Mouse (Mus musculus) liver, embryonic 14.5 days (tissue): ENCODE results near the gene Ppia. TPM values are rescaled to one million over a fixed set of nuclear protein-coding genes. Genes with fewer than 3 reads are reported as not detected.
"Not testable (repeated sequence)": the region's sequence is repeated elsewhere in the genome, so short reads cannot be mapped to it uniquely, and the experiment has no call there.

Experiments
- ATAC-seq: fragments of 200-750 bp; cut with Nextera tagmentation; 2 replicates; pipeline ENCODE4 v1.8.0; 2017; ENCODE audit warnings: moderate number of reproducible peaks, mild to moderate bottlenecking, moderate library complexity; ENCODE audit not compliant: insufficient read depth
- DNase-seq, 3 experiments: peaks; one replicate each; pipeline ENCODE4 v3.0.0-alpha.2; 2012 to 2013; ENCODE audit warnings: low read depth in 3 of 3, low spot score in 3 of 3
- H3K27ac ChIP-seq: fragments of 300-500 bp; sonication (generic); 2 replicates; pipeline ENCODE4 v1.5.1; 2014; ENCODE audit warnings: moderate library complexity, mild to moderate bottlenecking, control low read depth, inconsistent platforms
- H3K27me3 ChIP-seq: fragments of 300-500 bp; sonication (generic); 2 replicates; pipeline ENCODE4 v1.6.1; 2014; ENCODE audit warnings: mild to moderate bottlenecking, low read length, moderate library complexity; ENCODE audit not compliant: control insufficient read depth, insufficient read depth
- H3K36me3 ChIP-seq: fragments of 300-500 bp; sonication (generic); replicated peaks from 2 replicates; pipeline ENCODE4 v1.6.1; 2014; ENCODE audit warnings: low read depth; ENCODE audit not compliant: control insufficient read depth, insufficient read depth
- H3K4me1 ChIP-seq, 2 experiments: fragments of 200-500 bp in 1 of 2; fragments of 300-500 bp in 1 of 2; sonication (generic) in 1 of 2; replicated peaks; 2 replicates each; pipeline ENCODE4 v1.6.1; 2012 to 2014; ENCODE audit warnings: antibody characterized with exemption in 1 of 2, inconsistent platforms in 1 of 2, low read length in 1 of 2; ENCODE audit not compliant: control insufficient read depth in 2 of 2, insufficient read depth in 2 of 2
- H3K4me2 ChIP-seq: fragments of 300-500 bp; sonication (generic); 2 replicates; pipeline ENCODE4 v1.6.1; 2014; ENCODE audit warnings: low read depth, mild to moderate bottlenecking, control low read depth, moderate library complexity
- H3K4me3 ChIP-seq, 2 experiments: fragments of 200-500 bp in 1 of 2; fragments of 300-500 bp in 1 of 2; sonication (generic) in 1 of 2; 2 replicates each; pipeline ENCODE4 v1.5.1; 2012 to 2014; ENCODE audit warnings: low read depth in 2 of 2, low read length in 2 of 2, mild to moderate bottlenecking in 2 of 2, control low read depth in 1 of 2, inconsistent platforms in 1 of 2, moderate library complexity in 1 of 2; ENCODE audit not compliant: insufficient read depth in 1 of 2
- H3K9ac ChIP-seq: fragments of 300-500 bp; sonication (generic); replicated peaks from 2 replicates; pipeline ENCODE4 v1.6.1; 2014; ENCODE audit warnings: mild to moderate bottlenecking, control low read depth, moderate library complexity
- H3K9me3 ChIP-seq: fragments of 300-500 bp; sonication (generic); 2 replicates; pipeline ENCODE4 v1.6.1; 2016; ENCODE audit warnings: low read length, mixed read lengths; ENCODE audit not compliant: control insufficient read depth
- CTCF ChIP-seq: IDR thresholded peaks from 2 replicates; pipeline ENCODE4 v1.5.1; 2016; ENCODE audit warnings: antibody characterized with exemption, low read depth, control low read depth
- EP300 ChIP-seq: IDR thresholded peaks from 2 replicates; pipeline ENCODE4 v1.6.1; 2016; ENCODE audit warnings: antibody characterized with exemption, low read depth
- WGBS: fragments of 180-500 bp; shearing (Covaris S2); extraction: QIAGEN DNeasy Blood & Tissue Kit; methylation state at CpG from one replicate; pipeline ENCODE4 v1.1.7; 2014; ENCODE audit not compliant: insufficient replicate concordance; 5-methylcytosine and 5-hydroxymethylcytosine counted together
- polyA plus RNA-seq, 2 experiments: library from polyadenylated mRNA; depleted of rRNA in 1 of 2; stranded (reverse) in 1 of 2; unstranded in 1 of 2; fragments of >200 nt; fragmentation: Nextera tagmentation in 1 of 2; extraction: Ambion mirVana in 1 of 2; gene quantifications; 2 replicates each; pipeline versions ENCODE4 v1.2.1 to v1.2.3; 2012 to 2014

Gene Ppia
- polyA plus RNA-seq, 2 experiments = 1,780 to 3,291 TPM

- peaks cover 7 to 9% of the 10 kb centered on the region in 2 experiments for H3K4me1 ChIP-seq
- peaks cover 7% of the 10 kb centered on the region for H3K36me3 ChIP-seq
- no peaks in the 10 kb centered on the region for H3K9me3 ChIP-seq
- H3K4me3 ChIP-seq = peak overlapping the region in 1 of 2 experiments; percentile 58; a peak in 1 of 4 replicates
- peak overlapping the region; percentile 74 for H3K9ac ChIP-seq
- H3K27me3 ChIP-seq = no peaks in the 10 kb centered on the region
- WGBS = 63% methylated on average over 4 of the region's 4 CpGs
- no peak for ATAC-seq
- H3K4me2 ChIP-seq = peak overlapping the region; percentile 90
- peak overlapping the region; percentile 88 for H3K27ac ChIP-seq
- TF ChIP-seq EP300 = no peak
- peak; percentile 26 for TF ChIP-seq CTCF
- DNase-seq = no peak
Measured at GRCm38 (mm10) chr11:6445441-6445840, 30.2 kb downstream of the Ppia start.

- H3K27ac ChIP-seq = no peak overlapping the region
- no peaks in the 10 kb centered on the region for H3K9me3 ChIP-seq
- peaks cover 7 to 9% of the 10 kb centered on the region in 2 experiments for H3K4me1 ChIP-seq
- H3K4me3 ChIP-seq = no peak overlapping the region
- no peak overlapping the region for H3K9ac ChIP-seq
- no peaks in the 10 kb centered on the region for H3K27me3 ChIP-seq
- H3K4me2 ChIP-seq = no peak overlapping the region
- ATAC-seq (no peak), DNase-seq (no peak)
- H3K36me3 ChIP-seq = peaks cover 6% of the 10 kb centered on the region
- 79% methylated on average over 7 of the region's 7 CpGs for WGBS
- no peak for TF ChIP-seq EP300
Measured at GRCm38 (mm10) chr11:6445951-6446350, 30.7 kb downstream of the Ppia start.

GRCm38 (mm10) chr11:6447493-6447892 lies 32.2 kb downstream of the Ppia start:
- TF ChIP-seq EP300 (no peak), CTCF (no peak)
- H3K9me3 ChIP-seq = no peaks in the 10 kb centered on the region
- 88% methylated on average over 4 of the region's 4 CpGs for WGBS
- H3K9ac ChIP-seq = no peak overlapping the region
- no peaks in the 10 kb centered on the region for H3K27me3 ChIP-seq
- H3K4me2 ChIP-seq = no peak overlapping the region
- ATAC-seq (no peak), DNase-seq (no peak)
- no peak overlapping the region for H3K4me3 ChIP-seq
- peaks cover 7% of the 10 kb centered on the region in 2 experiments for H3K4me1 ChIP-seq
- no peak overlapping the region for H3K27ac ChIP-seq
- H3K36me3 ChIP-seq = no peaks in the 10 kb centered on the region

GRCm38 (mm10) chr11:6448155-6448554 lies 32.9 kb downstream of the Ppia start:
- ATAC-seq, H3K9me3 ChIP-seq: not testable (repeated sequence)

GRCm38 (mm10) chr11:6456083-6456482 lies 40.8 kb downstream of the Ppia start:
- no peaks in the 10 kb centered on the region for H3K9me3 ChIP-seq
- H3K4me1 ChIP-seq = no peaks in the 10 kb centered on the region
- TF ChIP-seq EP300 = no peak
- no peak for TF ChIP-seq CTCF
- H3K9ac ChIP-seq = no peak overlapping the region
- H3K4me2 ChIP-seq = no peak overlapping the region
- H3K27ac ChIP-seq = no peak overlapping the region
- no peaks in the 10 kb centered on the region for H3K36me3 ChIP-seq
- whole genome bisulfite sequencing = 60% methylated on average over 6 of the region's 6 CpGs
- DNase-seq (no peak), ATAC-seq (no peak)
- H3K27me3 ChIP-seq = no peaks in the 10 kb centered on the region
- no peak overlapping the region for H3K4me3 ChIP-seq

More at GRCm38 (mm10) chr11:6448155-6448554, 32.9 kb downstream of the Ppia start:
- H3K4me2 ChIP-seq, H3K4me3 ChIP-seq, DNase-seq, H3K9ac ChIP-seq, H3K27me3 ChIP-seq, H3K36me3 ChIP-seq, H3K27ac ChIP-seq, H3K4me1 ChIP-seq: not testable (repeated sequence)
- 78% methylated on average over 5 of the region's 5 CpGs for WGBS
